Mouse (Mus musculus) brown adipose tissue, adult 24 weeks (tissue): ENCODE measurements around the gene Pla2g4d. TPM values are rescaled to one million over a fixed set of nuclear protein-coding genes. Genes with fewer than 3 reads are reported as not detected.

Experiments
- H3K27ac ChIP-seq: fragments of 200-500 bp; replicated peaks from 2 replicates; pipeline ENCODE4 v1.5.1; 2012; ENCODE audit warnings: low read depth, mild to moderate bottlenecking, low read length
- H3K4me1 ChIP-seq: fragments of 200-500 bp; 2 replicates; pipeline ENCODE4 v1.6.1; 2012; ENCODE audit warnings: low read length, mixed read lengths; ENCODE audit not compliant: control insufficient read depth, insufficient read depth, insufficient read length
- H3K4me3 ChIP-seq: fragments of 200-500 bp; 2 replicates; pipeline ENCODE4 v1.5.1; 2012; ENCODE audit warnings: low read depth, mild to moderate bottlenecking, low read length, moderate library complexity; ENCODE audit not compliant: insufficient read depth
- polyA plus RNA-seq: library from polyadenylated mRNA; stranded (reverse); fragments of >200 nt; gene quantifications from 2 replicates; pipeline ENCODE4 v1.2.4, GENCODE M21; 2012; ENCODE audit not compliant: missing spikeins, insufficient read depth, insufficient read length

Gene Pla2g4d
- polyA plus RNA-seq, 1 experiment, result not detected

GRCm38 (mm10) chr2:120237784-120238183 is 51.2 kb downstream of the Pla2g4d start:
- no peaks in the 10 kb centered on the region for H3K4me1 ChIP-seq
- H3K27ac ChIP-seq, result no peak overlapping the region
- no peak overlapping the region for H3K4me3 ChIP-seq

GRCm38 (mm10) chr2:120235947-120236640 is 52.9 kb downstream of the Pla2g4d start:
- Histone ChIP-seq H3K4me3 (no peak overlapping the region), H3K27ac (no peak overlapping the region), H3K4me1 (no peaks in the 10 kb centered on the region)

GRCm38 (mm10) chr2:120235381-120235780 is 53.6 kb downstream of the Pla2g4d start:
- H3K4me3 ChIP-seq, result no peak overlapping the region
- no peak overlapping the region for H3K27ac ChIP-seq
- H3K4me1 ChIP-seq, result no peaks in the 10 kb centered on the region

- H3K4me3 ChIP-seq, result no peak overlapping the region
- no peaks in the 10 kb centered on the region for H3K4me1 ChIP-seq
- H3K27ac ChIP-seq, result no peak overlapping the region
Measured at GRCm38 (mm10) chr2:120231642-120232041, 57.4 kb downstream of the Pla2g4d start.

Other genes with a start within 250 kb of the Pla2g4d start
- 10.6 and 11.7 TPM in 2 replicates for gene Ehd4, start 134.6 kb downstream of the Pla2g4d start, polyA plus RNA-seq
- not detected in 2 replicates for gene Pla2g4e, start 43.9 kb downstream of the Pla2g4d start, polyA plus RNA-seq
- not detected in 2 replicates for gene Pla2g4f, start 25.0 kb upstream of the Pla2g4d start, polyA plus RNA-seq
- gene Vps39, start 63.9 kb upstream of the Pla2g4d start, polyA plus RNA-seq, result 10.5 and 14.5 TPM in 2 replicates
- gene Ganc, start 114.7 kb upstream of the Pla2g4d start, polyA plus RNA-seq, result 30.5 and 43.4 TPM in 2 replicates
- gene Tmem87a, start 114.9 kb upstream of the Pla2g4d start, polyA plus RNA-seq, result 11.0 and 16.9 TPM in 2 replicates
- 1.1 and 2.1 TPM in 2 replicates for gene Capn3, start 166.8 kb upstream of the Pla2g4d start, polyA plus RNA-seq